Mouse (Mus musculus): ENCODE measurements at regions not wholly inside any gene's neighbourhood (a gene's known extent, or its start where the extent isn't known, plus 50 kb on each side); places are given as distances from the start of the nearest gene placed in this dataset.

DNA sequence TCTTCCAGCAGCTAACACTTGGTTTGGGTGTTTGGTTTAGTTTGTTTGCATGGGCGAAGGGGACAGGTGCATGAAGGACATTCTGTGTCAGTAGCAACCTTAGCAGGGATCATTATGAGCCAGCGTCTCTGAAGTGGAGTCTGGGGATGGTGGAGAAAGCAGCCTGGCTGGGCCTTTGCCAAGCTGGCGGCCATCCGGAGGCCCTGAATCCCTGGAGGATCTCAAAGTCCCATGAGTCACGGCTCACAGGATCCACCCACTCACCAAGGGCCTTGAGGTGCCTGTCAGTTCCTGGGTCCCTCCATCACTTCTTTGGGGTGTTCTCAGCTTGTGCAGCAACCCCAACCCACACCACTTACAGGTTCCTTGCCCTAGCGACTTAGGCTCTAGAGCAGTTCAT, 80.4 kb upstream of the Acsl1 start:
- WGBS: 73% methylated on average over 6 of the region's 6 CpGs
- Histone ChIP-seq H3K27me3 (replicated peaks) (no peaks in the 10 kb centered on the region), H3K4me3 (no peak overlapping the region), H3K27ac (ENCODE audit: poor library complexity, severe bottlenecking) (no peak overlapping the region), H3K4me1 (replicated peaks) (no peaks in the 10 kb centered on the region), H3K9ac (no peak overlapping the region), H3K36me3 (no peaks in the 10 kb centered on the region), H3K9me3 (replicated peaks) (no peaks in the 10 kb centered on the region), H3K4me2 (no peak overlapping the region)
- ATAC-seq (ENCODE audit: insufficient number of reproducible peaks, low FRiP score): no peak

DNA sequence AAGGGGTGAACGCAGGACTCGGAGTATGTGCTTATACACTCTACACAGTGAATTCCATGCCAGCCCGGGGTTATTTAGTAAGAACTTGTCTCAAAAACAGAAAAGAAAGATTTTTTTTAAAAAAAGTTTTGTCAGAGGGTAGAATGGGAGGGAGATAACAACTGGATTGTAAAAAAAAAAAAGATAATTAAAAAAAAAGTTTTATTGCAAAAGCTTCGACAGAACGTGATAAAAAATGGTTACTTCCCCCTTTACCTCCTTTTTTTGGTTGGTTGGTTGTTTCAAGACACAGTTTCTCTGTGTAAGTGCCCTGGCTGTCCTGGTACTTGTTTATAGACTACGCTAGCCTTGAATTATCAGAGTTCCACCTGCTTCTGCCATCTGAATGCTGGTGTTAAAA, 79.2 kb upstream of the Acsl1 start:
- Histone ChIP-seq H3K9ac (no peak overlapping the region), H3K4me2 (no peak overlapping the region), H3K4me3 (no peak overlapping the region), H3K4me1 (replicated peaks) (no peaks in the 10 kb centered on the region), H3K27me3 (replicated peaks) (no peaks in the 10 kb centered on the region), H3K27ac (ENCODE audit: poor library complexity, severe bottlenecking) (no peak overlapping the region), H3K36me3 (no peaks in the 10 kb centered on the region), H3K9me3 (replicated peaks) (no peaks in the 10 kb centered on the region)
- 84% methylated on average over 6 of the region's 6 CpGs for WGBS
- ATAC-seq (ENCODE audit: insufficient number of reproducible peaks, low FRiP score): no peak

DNA sequence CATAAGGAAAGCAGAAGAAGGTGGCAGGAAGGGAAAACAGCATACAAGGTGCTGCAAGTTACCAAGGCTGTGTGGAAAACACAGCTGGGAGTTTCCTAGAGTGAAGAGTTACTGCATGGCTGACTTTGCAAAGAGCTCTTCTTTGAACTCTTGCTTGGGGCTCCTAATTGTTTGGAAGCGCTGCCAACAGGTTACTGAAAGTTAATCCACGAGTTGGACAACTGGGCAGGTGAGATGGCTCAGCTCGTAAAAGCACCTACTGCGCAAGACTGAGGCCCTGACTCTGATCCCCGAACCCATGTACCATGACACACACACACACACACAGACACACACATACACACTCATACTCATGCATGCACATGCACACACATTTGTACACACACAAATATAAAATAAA, 77.5 kb upstream of the Acsl1 start:
- Histone ChIP-seq H3K4me1 (replicated peaks) (no peaks in the 10 kb centered on the region), H3K27me3 (replicated peaks) (no peaks in the 10 kb centered on the region), H3K4me2 (no peak overlapping the region), H3K27ac (ENCODE audit: poor library complexity, severe bottlenecking) (no peak overlapping the region), H3K4me3 (no peak overlapping the region), H3K9me3 (replicated peaks) (no peaks in the 10 kb centered on the region), H3K9ac (no peak overlapping the region), H3K36me3 (no peaks in the 10 kb centered on the region)
- ATAC-seq (ENCODE audit: insufficient number of reproducible peaks, low FRiP score): no peak
- WGBS: 82% methylated on average over 5 of the region's 5 CpGs

DNA sequence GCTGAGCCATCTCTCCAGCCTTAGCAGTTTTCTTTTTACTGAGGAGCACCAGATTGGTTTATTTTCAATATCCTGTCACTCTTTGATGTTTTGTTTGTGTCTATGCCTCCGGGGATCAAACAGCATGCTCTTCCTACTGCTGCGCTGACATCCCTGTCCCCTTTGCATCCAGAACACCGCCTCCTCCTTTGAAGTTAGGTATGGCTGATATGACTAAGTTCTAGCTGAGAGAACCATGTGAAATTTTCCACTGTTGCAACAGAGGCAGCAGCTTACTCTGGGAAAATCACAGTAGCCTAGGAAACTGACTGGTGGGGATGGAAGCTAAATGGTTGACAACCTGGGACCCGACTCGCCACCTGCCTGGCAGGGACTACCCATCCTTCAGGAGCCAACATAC, 76.1 kb upstream of the Acsl1 start:
- no peak overlapping the region for H3K4me2 ChIP-seq
- no peak overlapping the region for H3K27ac ChIP-seq (ENCODE audit: poor library complexity, severe bottlenecking)
- H3K4me3 ChIP-seq: no peak overlapping the region
- no peaks in the 10 kb centered on the region for H3K27me3 ChIP-seq (replicated peaks)
- ATAC-seq (ENCODE audit: insufficient number of reproducible peaks, low FRiP score): no peak
- H3K36me3 ChIP-seq: no peaks in the 10 kb centered on the region
- no peaks in the 10 kb centered on the region for H3K4me1 ChIP-seq (replicated peaks)
- WGBS: 77% methylated on average over 5 of the region's 5 CpGs
- H3K9ac ChIP-seq: no peak overlapping the region
- H3K9me3 ChIP-seq (replicated peaks): no peaks in the 10 kb centered on the region

DNA sequence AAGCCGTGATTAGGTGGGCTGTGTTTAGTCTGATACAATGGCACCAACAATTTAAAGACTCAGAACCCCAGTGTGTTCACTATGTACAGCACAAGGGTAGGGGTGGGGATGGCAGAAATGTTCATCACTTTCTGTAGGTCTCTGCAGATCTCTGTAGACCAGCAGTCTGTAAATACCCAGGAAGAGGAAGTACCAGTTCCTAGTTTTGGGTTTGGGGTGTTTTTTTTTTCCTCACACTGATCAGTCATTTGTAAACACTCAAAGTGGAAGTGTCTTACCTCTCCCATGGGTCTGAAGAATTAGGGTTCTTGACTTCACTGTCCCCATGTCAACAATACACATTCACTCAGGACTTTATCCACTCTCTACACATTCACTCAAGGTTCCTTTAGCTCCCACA, 75.5 kb upstream of the Acsl1 start:
- H3K9me3 ChIP-seq (replicated peaks): no peaks in the 10 kb centered on the region
- no peak overlapping the region for H3K9ac ChIP-seq
- no peak overlapping the region for H3K4me3 ChIP-seq
- H3K4me1 ChIP-seq (replicated peaks): no peaks in the 10 kb centered on the region
- WGBS: 63% methylated on average over 1 of the region's 1 CpGs
- no peaks in the 10 kb centered on the region for H3K36me3 ChIP-seq
- ATAC-seq (ENCODE audit: insufficient number of reproducible peaks, low FRiP score): no peak
- H3K4me2 ChIP-seq: no peak overlapping the region
- H3K27me3 ChIP-seq (replicated peaks): no peaks in the 10 kb centered on the region
- no peak overlapping the region for H3K27ac ChIP-seq (ENCODE audit: poor library complexity, severe bottlenecking)

DNA sequence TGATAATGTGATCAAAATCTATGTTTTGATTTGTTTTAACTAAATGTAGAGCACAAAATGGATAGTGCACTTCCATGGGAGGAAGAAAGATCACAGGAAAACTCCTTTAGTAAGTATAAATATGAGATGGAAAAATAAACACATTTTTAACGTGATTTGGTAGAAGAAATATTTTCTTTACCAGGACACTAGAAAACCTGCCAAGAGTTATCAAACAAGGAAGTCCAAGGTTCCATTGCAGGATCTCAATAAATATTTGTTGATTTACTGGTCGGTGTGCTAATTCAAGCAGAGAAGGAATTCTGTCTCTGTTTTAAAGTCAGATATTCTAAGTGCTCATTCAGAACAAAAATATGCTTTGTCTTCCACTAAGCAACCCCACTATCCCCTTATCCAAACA, 73.8 kb upstream of the Acsl1 start:
- 61% methylated on average over 2 of the region's 2 CpGs for WGBS
- Histone ChIP-seq H3K9ac (no peak overlapping the region), H3K4me3 (no peak overlapping the region), H3K4me2 (no peak overlapping the region), H3K4me1 (replicated peaks) (no peaks in the 10 kb centered on the region), H3K27ac (ENCODE audit: poor library complexity, severe bottlenecking) (no peak overlapping the region), H3K9me3 (replicated peaks) (no peaks in the 10 kb centered on the region), H3K36me3 (no peaks in the 10 kb centered on the region), H3K27me3 (replicated peaks) (no peaks in the 10 kb centered on the region)
- ATAC-seq (ENCODE audit: insufficient number of reproducible peaks, low FRiP score): no peak

DNA sequence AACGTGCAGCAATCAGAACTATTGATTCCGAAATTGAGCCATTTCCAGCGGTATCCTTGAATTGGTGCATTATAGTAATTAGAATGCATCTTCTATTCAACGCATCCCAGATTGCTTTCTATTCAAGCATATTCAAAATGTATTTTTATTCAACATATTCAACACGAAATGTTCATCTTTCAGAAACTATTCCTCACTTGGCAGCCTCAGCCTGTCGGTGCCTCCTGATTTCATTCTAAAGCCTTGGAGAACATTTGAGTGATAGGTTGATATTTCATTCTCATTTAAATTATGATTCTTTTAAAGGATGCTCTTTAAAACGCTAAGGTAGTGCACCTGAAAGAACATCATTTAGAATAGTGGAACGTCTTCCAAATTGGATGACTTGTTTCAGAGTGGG, 73.1 kb upstream of the Acsl1 start:
- no peak overlapping the region for H3K4me3 ChIP-seq
- ATAC-seq (ENCODE audit: insufficient number of reproducible peaks, low FRiP score): no peak
- no peak overlapping the region for H3K9ac ChIP-seq
- no peak overlapping the region for H3K4me2 ChIP-seq
- H3K27ac ChIP-seq (ENCODE audit: poor library complexity, severe bottlenecking): no peak overlapping the region
- no peaks in the 10 kb centered on the region for H3K27me3 ChIP-seq (replicated peaks)
- no peaks in the 10 kb centered on the region for H3K4me1 ChIP-seq (replicated peaks)
- H3K9me3 ChIP-seq (replicated peaks): no peaks in the 10 kb centered on the region
- H3K36me3 ChIP-seq: no peaks in the 10 kb centered on the region
- 79% methylated on average over 8 of the region's 8 CpGs for WGBS

DNA sequence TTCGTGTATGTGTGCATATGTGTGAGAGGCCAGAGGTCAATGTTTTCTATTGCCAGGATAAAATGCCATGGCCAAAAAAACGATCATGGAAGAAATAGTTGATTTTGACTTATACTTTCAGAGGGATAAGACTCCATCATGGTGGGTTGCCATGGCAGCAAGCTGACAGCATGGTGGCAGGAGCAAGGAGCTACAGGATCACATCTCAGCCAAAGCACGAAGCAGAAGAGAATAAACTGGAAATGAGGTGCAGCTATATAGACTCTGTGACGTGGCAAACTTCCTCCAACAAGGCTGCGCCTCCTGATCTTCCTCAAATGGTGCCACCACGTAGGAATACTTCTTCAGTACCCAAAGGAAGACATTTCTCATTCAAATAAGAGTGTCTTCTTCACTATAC, 70.2 kb upstream of the Acsl1 start:
- Histone ChIP-seq H3K4me2 (no peak overlapping the region), H3K27ac (ENCODE audit: poor library complexity, severe bottlenecking) (no peak overlapping the region), H3K9ac (no peak overlapping the region), H3K4me3 (no peak overlapping the region), H3K9me3 (replicated peaks) (no peaks in the 10 kb centered on the region), H3K27me3 (replicated peaks) (no peaks in the 10 kb centered on the region), H3K36me3 (no peaks in the 10 kb centered on the region), H3K4me1 (replicated peaks) (no peaks in the 10 kb centered on the region)
- ATAC-seq (ENCODE audit: insufficient number of reproducible peaks, low FRiP score): no peak
- 75% methylated on average over 6 of the region's 6 CpGs for WGBS

DNA sequence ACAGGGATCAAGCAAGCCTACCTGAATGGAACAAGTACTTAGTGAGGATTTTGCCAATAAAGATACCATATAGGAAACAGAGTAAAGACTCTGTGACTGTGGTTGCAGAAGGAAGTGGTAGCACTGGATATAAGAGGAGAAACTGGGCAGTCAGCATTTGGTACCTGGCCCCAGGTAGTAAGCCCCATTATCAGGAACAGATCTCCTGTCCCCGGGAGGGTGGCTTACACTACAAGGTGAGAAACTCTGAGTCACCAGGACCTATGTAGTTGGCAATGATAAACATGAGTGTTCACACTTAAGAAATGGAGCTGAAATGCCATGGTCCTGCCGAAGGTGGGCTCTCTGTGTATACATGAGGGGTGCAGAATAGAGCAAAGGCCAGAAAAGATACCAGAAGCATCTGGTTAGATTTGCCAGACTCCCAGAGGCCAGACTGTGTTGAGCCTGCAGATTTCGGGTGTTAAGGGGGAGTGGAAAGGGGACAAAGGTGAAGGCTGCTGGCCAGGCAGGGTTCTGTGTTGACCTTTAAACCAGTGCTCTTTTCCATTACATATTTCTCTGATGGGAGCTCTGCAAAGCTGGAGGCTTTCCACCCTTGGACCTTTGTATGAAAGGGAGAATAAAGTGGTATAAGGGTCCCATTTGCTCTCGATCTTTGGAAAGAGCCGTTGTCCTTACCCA, 66.8 kb upstream of the Acsl1 start:
- ATAC-seq (ENCODE audit: insufficient number of reproducible peaks, low FRiP score): no peak

DNA sequence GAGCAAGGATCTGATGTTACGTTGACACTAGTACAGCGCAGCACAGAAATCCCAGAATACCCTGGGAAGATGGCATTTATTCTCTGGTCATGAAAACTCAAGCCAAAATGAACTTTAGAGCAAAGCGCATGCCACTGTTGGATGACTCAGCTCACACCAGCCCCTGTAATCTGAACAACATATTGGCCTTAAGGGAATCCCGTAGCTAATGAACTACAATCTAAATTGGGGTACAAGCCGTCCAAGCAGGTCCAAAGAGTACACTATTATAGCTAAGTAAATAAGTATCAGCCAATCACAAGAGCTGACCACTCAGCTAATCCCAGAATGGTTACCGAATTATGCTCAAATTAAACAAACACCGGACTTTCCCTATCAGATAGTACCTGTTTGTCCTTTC, 62.0 kb upstream of the Acsl1 start:
- Histone ChIP-seq H3K36me3 (no peaks in the 10 kb centered on the region), H3K4me2 (no peak overlapping the region), H3K9me3 (replicated peaks) (peaks cover 3% of the 10 kb centered on the region; the same call in 1 of the 2 replicates), H3K4me3 (no peak overlapping the region), H3K27ac (ENCODE audit: poor library complexity, severe bottlenecking) (no peak overlapping the region), H3K4me1 (replicated peaks) (no peaks in the 10 kb centered on the region), H3K9ac (no peak overlapping the region), H3K27me3 (replicated peaks) (no peaks in the 10 kb centered on the region)
- WGBS: 91% methylated on average over 7 of the region's 7 CpGs
- no peak for ATAC-seq (ENCODE audit: insufficient number of reproducible peaks, low FRiP score)

More for the DNA sequence above, 66.8 kb upstream of the Acsl1 start:
- no peak overlapping the region for H3K27ac ChIP-seq (ENCODE audit: poor library complexity, severe bottlenecking)
- H3K4me2 ChIP-seq: no peak overlapping the region
- 74% methylated on average over 5 of the region's 5 CpGs for WGBS
- no peaks in the 10 kb centered on the region for H3K4me1 ChIP-seq (replicated peaks)
- no peak overlapping the region for H3K4me3 ChIP-seq
- H3K27me3 ChIP-seq (replicated peaks): no peaks in the 10 kb centered on the region
- H3K9ac ChIP-seq: no peak overlapping the region
- no peaks in the 10 kb centered on the region for H3K9me3 ChIP-seq (replicated peaks)
- H3K36me3 ChIP-seq: no peaks in the 10 kb centered on the region

DNA sequence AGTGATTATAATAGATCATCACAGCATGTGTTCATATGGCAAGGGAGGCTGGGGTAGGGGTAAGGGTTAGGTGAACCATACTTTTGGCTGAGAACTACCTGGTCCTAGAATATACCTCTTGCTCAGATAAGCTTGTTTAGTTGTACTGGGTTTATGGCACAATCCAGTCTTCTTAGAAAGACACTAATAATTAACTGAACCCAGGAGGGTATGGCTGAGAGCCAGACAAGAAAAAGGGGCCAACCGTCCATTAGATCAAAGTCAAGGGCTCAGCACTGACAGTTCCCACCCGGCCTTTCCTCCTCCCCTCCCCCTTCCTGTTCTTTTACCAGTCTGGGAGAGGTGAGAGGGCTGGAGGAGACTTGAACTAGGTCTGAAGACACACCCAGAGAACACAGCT, 61.5 kb upstream of the Acsl1 start:
- H3K27ac ChIP-seq (ENCODE audit: poor library complexity, severe bottlenecking): no peak overlapping the region
- H3K9me3 ChIP-seq (replicated peaks): peaks cover 3% of the 10 kb centered on the region; the same call in 1 of the 2 replicates
- no peaks in the 10 kb centered on the region for H3K27me3 ChIP-seq (replicated peaks)
- ATAC-seq (ENCODE audit: insufficient number of reproducible peaks, low FRiP score): no peak
- H3K9ac ChIP-seq: no peak overlapping the region
- no peak overlapping the region for H3K4me2 ChIP-seq
- no peaks in the 10 kb centered on the region for H3K4me1 ChIP-seq (replicated peaks)
- 14% methylated on average over 2 of the region's 2 CpGs for WGBS
- H3K4me3 ChIP-seq: no peak overlapping the region
- H3K36me3 ChIP-seq: no peaks in the 10 kb centered on the region
